Mouse (Mus musculus) heart, embryonic 11.5 days (tissue): ENCODE measurements around the gene Slc29a1. TPM values are rescaled to one million over a fixed set of nuclear protein-coding genes. Genes with fewer than 3 reads are reported as not detected.

ENCODE experiments used
- ATAC-seq: fragments of 200-750 bp; cut with Nextera tagmentation; replicated peaks from 2 replicates; pipeline ENCODE4 v1.8.0; 2017; ENCODE audit warnings: moderate library complexity; ENCODE audit not compliant: insufficient number of reproducible peaks, low FRiP score, low TSS enrichment
- H3K27ac ChIP-seq: fragments of 300-500 bp; sonication (generic); 2 replicates; pipeline ENCODE4 v1.5.1; 2014; ENCODE audit warnings: mild to moderate bottlenecking, low read depth, low read length
- H3K27me3 ChIP-seq: fragments of 300-500 bp; sonication (generic); 2 replicates; pipeline ENCODE4 v1.6.1; 2014; ENCODE audit warnings: mild to moderate bottlenecking, low read length, mixed read lengths; ENCODE audit not compliant: control insufficient read depth, insufficient read depth
- H3K36me3 ChIP-seq: fragments of 300-500 bp; sonication (generic); 2 replicates; pipeline ENCODE4 v1.6.1; 2014; ENCODE audit warnings: mild to moderate bottlenecking, low read length, moderate library complexity, mixed read lengths; ENCODE audit not compliant: control insufficient read depth, insufficient read depth
- H3K4me1 ChIP-seq: fragments of 300-500 bp; sonication (generic); 2 replicates; pipeline ENCODE4 v1.6.1; 2014; ENCODE audit warnings: low read length; ENCODE audit not compliant: control insufficient read depth, insufficient read depth
- H3K4me2 ChIP-seq: fragments of 300-500 bp; sonication (generic); 2 replicates; pipeline ENCODE4 v1.6.1; 2014; ENCODE audit warnings: mild to moderate bottlenecking, moderate library complexity
- H3K4me3 ChIP-seq: fragments of 300-500 bp; sonication (generic); 2 replicates; pipeline ENCODE4 v1.5.1; 2014; ENCODE audit warnings: low read depth, low read length
- H3K9ac ChIP-seq: fragments of 300-500 bp; sonication (generic); 2 replicates; pipeline ENCODE4 v1.6.1; 2014; ENCODE audit warnings: mild to moderate bottlenecking, low read depth, low read length, moderate library complexity
- H3K9me3 ChIP-seq: fragments of 300-500 bp; sonication (generic); replicated peaks from 2 replicates; pipeline ENCODE4 v1.6.1; 2016; ENCODE audit warnings: low read length; ENCODE audit not compliant: control insufficient read depth
- WGBS: fragments of 180-500 bp; shearing (Covaris S2); extraction: QIAGEN DNeasy Blood & Tissue Kit; methylation state at CpG from one replicate; pipeline ENCODE4 v1.1.7; 2014; ENCODE audit not compliant: insufficient replicate concordance; 5-methylcytosine and 5-hydroxymethylcytosine counted together
- polyA plus RNA-seq: library from polyadenylated mRNA; unstranded; fragments of >200 nt; fragmentation: Nextera tagmentation; extraction: Ambion mirVana; gene quantifications from 2 replicates; pipeline ENCODE4 v1.2.1, GENCODE M21; 2014

Slc29a1 gene
- polyA plus RNA-seq, 1 experiment from 2014 or later: 61.2 TPM

- 80% methylated on average over 3 of the region's 3 CpGs for WGBS
Observed at GRCm38 (mm10) chr17:45602984-45603383, 3.6 kb upstream of the Slc29a1 start.

GRCm38 (mm10) chr17:45601877-45602304 is 2.5 kb upstream of the Slc29a1 start, which contains the start of gene Mymx:
Gene Mymx, minus strand, starts transcription at chr17:45602102.
- Histone ChIP-seq H3K4me3 (peak within 1 kb of the TSS; percentile 22), H3K4me2 (peak within 1 kb of the TSS; percentile 58), H3K4me1 (peaks cover 29% of the 10 kb centered on the region), H3K27ac (peak within 1 kb of the TSS; percentile 35; the same call in 1 of the 2 replicates), H3K27me3 (0 out of 2 replicates have a peak, but pooled peaks cover 3% of the 10 kb centered on the region), H3K9me3 (no peaks in the 10 kb centered on the region), H3K36me3 (no peaks in the 10 kb centered on the region), H3K9ac (peak within 1 kb of the TSS; percentile 62)
- 0 out of 2 replicates have a peak, but pooled peaks have one; percentile 61 for ATAC-seq
- 41% methylated on average over 6 of the region's 6 CpGs for WGBS

More at GRCm38 (mm10) chr17:45602984-45603383, 3.6 kb upstream of the Slc29a1 start:
- Histone ChIP-seq H3K4me1 (peaks cover 25% of the 10 kb centered on the region), H3K36me3 (no peaks in the 10 kb centered on the region), H3K4me3 (no peak overlapping the region), H3K27ac (no peak overlapping the region), H3K4me2 (no peak overlapping the region), H3K9me3 (no peaks in the 10 kb centered on the region), H3K27me3 (0 out of 2 replicates have a peak, but pooled peaks cover 3% of the 10 kb centered on the region), H3K9ac (no peak overlapping the region)
- no peak for ATAC-seq

GRCm38 (mm10) chr17:45601325-45601724 is 1.9 kb upstream of the Slc29a1 start:
- ATAC-seq: no peak
- Histone ChIP-seq H3K9me3 (no peaks in the 10 kb centered on the region), H3K27me3 (0 out of 2 replicates have a peak, but pooled peaks cover 3% of the 10 kb centered on the region), H3K4me1 (peaks cover 34% of the 10 kb centered on the region), H3K27ac (peak overlapping the region; percentile 35; the same call in 1 of the 2 replicates), H3K4me2 (peak overlapping the region; percentile 58), H3K36me3 (no peaks in the 10 kb centered on the region), H3K4me3 (peak overlapping the region; percentile 22), H3K9ac (peak overlapping the region; percentile 62)
- 8% methylated on average over 22 of the region's 22 CpGs for WGBS

GRCm38 (mm10) chr17:45600267-45600666 is 861 bp upstream of the Slc29a1 start:
- no peak overlapping the region for H3K27ac ChIP-seq
- no peak for ATAC-seq
- 0 out of 2 replicates have a peak, but pooled peaks cover 3% of the 10 kb centered on the region for H3K27me3 ChIP-seq
- no peaks in the 10 kb centered on the region for H3K9me3 ChIP-seq
- H3K4me3 ChIP-seq: no peak overlapping the region
- no peak overlapping the region; the same call in 1 of the 2 replicates for H3K4me2 ChIP-seq
- no peaks in the 10 kb centered on the region for H3K36me3 ChIP-seq
- H3K4me1 ChIP-seq: peaks cover 41% of the 10 kb centered on the region
- no peak overlapping the region for H3K9ac ChIP-seq
- WGBS: 60% methylated on average over 8 of the region's 8 CpGs

- Histone ChIP-seq H3K36me3 (no peaks in the 10 kb centered on the region), H3K27ac (no peak overlapping the region), H3K27me3 (peaks cover 10% of the 10 kb centered on the region), H3K4me1 (peaks cover 54% of the 10 kb centered on the region), H3K4me3 (peak overlapping the region; percentile 44), H3K9me3 (no peaks in the 10 kb centered on the region), H3K9ac (no peak overlapping the region; the same call in 1 of the 2 replicates), H3K4me2 (peak overlapping the region; percentile 81)
- no peak for ATAC-seq
- WGBS: 56% methylated on average over 3 of the region's 3 CpGs
Observed at GRCm38 (mm10) chr17:45598891-45599290, 515 bp downstream of the Slc29a1 start.

- Histone ChIP-seq H3K4me3 (no peak overlapping the region), H3K9me3 (no peaks in the 10 kb centered on the region), H3K27me3 (peaks cover 10% of the 10 kb centered on the region), H3K4me2 (no peak overlapping the region; the same call in 1 of the 2 replicates), H3K36me3 (no peaks in the 10 kb centered on the region), H3K27ac (no peak overlapping the region), H3K4me1 (peaks cover 59% of the 10 kb centered on the region), H3K9ac (no peak overlapping the region)
- ATAC-seq: no peak
- WGBS: 90% methylated on average over 2 of the region's 2 CpGs
Observed at GRCm38 (mm10) chr17:45598376-45598775, 1.0 kb downstream of the Slc29a1 start.

GRCm38 (mm10) chr17:45597787-45598186 is 1.6 kb downstream of the Slc29a1 start:
- H3K36me3 ChIP-seq: no peaks in the 10 kb centered on the region
- H3K27me3 ChIP-seq: peaks cover 10% of the 10 kb centered on the region
- peaks cover 65% of the 10 kb centered on the region for H3K4me1 ChIP-seq
- no peak overlapping the region for H3K4me2 ChIP-seq
- no peak overlapping the region for H3K4me3 ChIP-seq
- WGBS: 42% methylated on average over 3 of the region's 3 CpGs
- no peak for ATAC-seq
- H3K9ac ChIP-seq: no peak overlapping the region
- H3K9me3 ChIP-seq: no peaks in the 10 kb centered on the region
- no peak overlapping the region for H3K27ac ChIP-seq

- no peak overlapping the region for H3K4me3 ChIP-seq
- H3K9ac ChIP-seq: no peak overlapping the region
- H3K4me2 ChIP-seq: no peak overlapping the region
- peaks cover 10% of the 10 kb centered on the region for H3K27me3 ChIP-seq
- no peak; the same call in 1 of the 2 replicates for ATAC-seq
- H3K27ac ChIP-seq: 0 out of 2 replicates have a peak overlapping the region, but pooled peaks have one; percentile 7
- H3K36me3 ChIP-seq: no peaks in the 10 kb centered on the region
- H3K4me1 ChIP-seq: peaks cover 70% of the 10 kb centered on the region
- no peaks in the 10 kb centered on the region for H3K9me3 ChIP-seq
- WGBS: 28% methylated on average over 11 of the region's 11 CpGs
Observed at GRCm38 (mm10) chr17:45596631-45597396, 2.6 kb downstream of the Slc29a1 start.
